Mouse (Mus musculus): Measurements from ENCODE around the gene Fam107b. TPM values are rescaled to one million over a fixed set of nuclear protein-coding genes. Genes with fewer than 3 reads are reported as not detected.

The Fam107b gene
- polyA plus RNA-seq (2012; rRNA removed; ENCODE audit: low replicate concordance) = 15.7 and 24.3 TPM in 2 replicates

GRCm38 (mm10) chr2:3570186-3570585, at the start of gene Fam107b:
TSS of gene Fam107b (plus strand) at chr2:3570488.

Other genes starting within 250 kb of the Fam107b start
- gene Rpp38, start 237.8 kb upstream of the Fam107b start, polyA plus RNA-seq (2012; rRNA removed; ENCODE audit: low replicate concordance) = 2.7 and 6.3 TPM in 2 replicates
- not detected in 2 replicates for gene Acbd7, start 234.3 kb upstream of the Fam107b start, polyA plus RNA-seq (2012; rRNA removed; ENCODE audit: low replicate concordance)
- not detected in 2 replicates for gene Olah, start 173.3 kb upstream of the Fam107b start, polyA plus RNA-seq (2012; rRNA removed; ENCODE audit: low replicate concordance)
- not detected in 2 replicates for gene Meig1, start 147.8 kb upstream of the Fam107b start, polyA plus RNA-seq (2012; rRNA removed; ENCODE audit: low replicate concordance)
- 4.6 and 11.7 TPM in 2 replicates for gene Dclre1c, start 146.4 kb upstream of the Fam107b start, polyA plus RNA-seq (2012; rRNA removed; ENCODE audit: low replicate concordance)
- gene Suv39h2, start 95.5 kb upstream of the Fam107b start, polyA plus RNA-seq (2012; rRNA removed; ENCODE audit: low replicate concordance) = 0.32 and 0.90 TPM in 2 replicates
- gene Gm45902, start 57.7 kb upstream of the Fam107b start, polyA plus RNA-seq (2012; rRNA removed; ENCODE audit: low replicate concordance) = 1.4 and 1.6 TPM in 2 replicates
- 21.9 and 30.0 TPM in 2 replicates for gene Hspa14, start 57.7 kb upstream of the Fam107b start, polyA plus RNA-seq (2012; rRNA removed; ENCODE audit: low replicate concordance)
- 0.65 and 3.9 TPM in 2 replicates for gene Cdnf, start 57.5 kb upstream of the Fam107b start, polyA plus RNA-seq (2012; rRNA removed; ENCODE audit: low replicate concordance)

Measured in mammary gland, adult 2 months (tissue).